Mouse (Mus musculus) liver, embryonic 13.5 days (tissue): ENCODE results near the gene Srsf5. TPM values are rescaled to one million over a fixed set of nuclear protein-coding genes. Genes with fewer than 3 reads are reported as not detected.
A peak's percentile ranks its signal among the peaks of the same experiment; 100 is the strongest.

Source experiments
- ATAC-seq: fragments of 200-750 bp; cut with Nextera tagmentation; 2 replicates; pipeline ENCODE4 v1.8.0; 2017; ENCODE audit warnings: low read depth, mild to moderate bottlenecking, moderate number of reproducible peaks, moderate library complexity
- DNase-seq: peaks from one replicate; pipeline ENCODE4 v3.0.0; 2022
- H3K27ac ChIP-seq: fragments of 300-500 bp; sonication (generic); 2 replicates; pipeline ENCODE4 v1.5.1; 2015; ENCODE audit warnings: moderate library complexity, mild to moderate bottlenecking, inconsistent platforms
- H3K27me3 ChIP-seq: fragments of 300-500 bp; sonication (generic); 2 replicates; pipeline ENCODE4 v1.6.1; 2015; ENCODE audit warnings: mild to moderate bottlenecking, inconsistent platforms
- H3K36me3 ChIP-seq: fragments of 300-500 bp; sonication (generic); 2 replicates; pipeline ENCODE4 v1.6.1; 2015; ENCODE audit warnings: mild to moderate bottlenecking, inconsistent platforms
- H3K4me1 ChIP-seq: fragments of 300-500 bp; sonication (generic); replicated peaks from 2 replicates; pipeline ENCODE4 v1.6.1; 2015; ENCODE audit warnings: inconsistent platforms
- H3K4me2 ChIP-seq: fragments of 300-500 bp; sonication (generic); 2 replicates; pipeline ENCODE4 v1.6.1; 2015; ENCODE audit warnings: inconsistent platforms, mild to moderate bottlenecking, moderate library complexity
- H3K4me3 ChIP-seq: fragments of 300-500 bp; sonication (generic); replicated peaks from 2 replicates; pipeline ENCODE4 v1.5.1; 2015; ENCODE audit warnings: mild to moderate bottlenecking, inconsistent platforms
- H3K9ac ChIP-seq: fragments of 300-500 bp; sonication (generic); 2 replicates; pipeline ENCODE4 v1.6.1; 2015; ENCODE audit warnings: mild to moderate bottlenecking, inconsistent platforms
- H3K9me3 ChIP-seq: fragments of 300-500 bp; sonication (generic); replicated peaks from 2 replicates; pipeline ENCODE4 v1.6.1; 2016; ENCODE audit warnings: inconsistent platforms
- WGBS: fragments of 180-500 bp; shearing (Covaris S2); methylation state at CpG from one replicate; pipeline ENCODE4 v1.1.7; 2015; ENCODE audit not compliant: insufficient replicate concordance; 5-methylcytosine and 5-hydroxymethylcytosine counted together
- polyA plus RNA-seq: library from polyadenylated mRNA; unstranded; fragments of >200 nt; fragmentation: Nextera tagmentation; extraction: Ambion mirVana; gene quantifications from 2 replicates; pipeline ENCODE4 v1.2.1, GENCODE M21; 2015

Gene Srsf5
- polyA plus RNA-seq, 1 experiment from 2014 or later: 313 TPM

DNA sequence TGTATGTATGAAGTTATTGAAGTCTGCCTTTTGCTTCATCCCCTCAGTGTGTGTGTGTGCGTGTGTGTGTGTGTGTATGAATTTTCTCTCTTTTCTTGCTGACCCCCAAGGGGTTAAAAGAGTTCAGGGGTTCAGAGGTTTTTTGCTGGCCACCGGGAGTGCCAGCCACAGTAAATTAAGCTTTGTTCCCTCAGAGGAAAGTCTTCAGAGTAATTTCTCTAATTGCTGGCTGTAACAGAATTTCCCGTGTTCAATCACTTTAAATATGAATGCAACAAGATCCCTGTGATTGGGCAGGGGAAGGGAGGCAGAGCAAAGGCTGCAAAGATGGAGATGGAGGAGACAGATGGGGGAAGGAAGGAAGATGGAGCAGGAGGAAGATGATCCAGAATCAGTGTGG is 26.5 kb downstream of the Srsf5 start:
- Histone ChIP-seq H3K4me3 (no peak overlapping the region), H3K9ac (no peak overlapping the region), H3K4me2 (no peak overlapping the region), H3K27ac (no peak overlapping the region), H3K27me3 (peaks cover 3% of the 10 kb centered on the region; the same call in 1 of the 2 replicates), H3K4me1 (no peaks in the 10 kb centered on the region; the same call in 1 of the 2 replicates), H3K36me3 (no peaks in the 10 kb centered on the region), H3K9me3 (no peaks in the 10 kb centered on the region)
- WGBS: 41% methylated on average over 3 of the region's 3 CpGs
- ATAC-seq: no peak
- no peak for DNase-seq

DNA sequence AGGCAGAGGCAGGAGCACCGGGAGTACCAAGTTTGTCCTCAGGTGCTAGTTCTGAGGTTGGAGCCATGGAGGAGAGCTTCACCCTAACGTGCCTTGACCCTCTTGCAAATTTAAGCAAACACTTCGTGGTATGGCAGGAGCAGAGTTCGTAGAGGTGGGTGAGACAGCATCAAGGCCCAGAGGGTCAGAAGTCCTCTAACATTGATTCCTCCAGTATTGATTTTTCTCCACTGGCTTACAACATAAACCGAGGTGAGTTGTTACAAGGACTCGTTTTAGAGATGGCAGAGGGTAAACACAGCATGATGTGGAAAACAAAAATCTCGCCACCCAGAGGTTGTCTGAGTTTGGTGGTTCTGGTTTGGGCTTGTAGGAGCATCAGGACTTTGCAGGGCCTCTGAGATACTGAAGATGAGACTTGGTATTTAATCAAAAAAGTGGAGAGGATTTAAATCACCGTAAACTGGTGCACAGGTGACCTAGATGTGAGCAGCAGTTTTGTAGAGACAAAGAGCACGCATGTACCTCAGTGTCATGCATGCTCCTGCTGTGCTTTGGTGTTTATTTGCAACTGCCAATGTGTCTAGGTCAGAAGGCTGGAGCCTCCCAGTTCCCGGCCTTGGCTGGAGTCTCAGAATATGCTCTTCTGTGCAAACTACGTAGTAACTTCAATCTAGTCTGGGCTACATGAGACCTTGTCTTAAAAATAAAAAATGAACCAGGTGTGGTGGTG is 30.8 kb downstream of the Srsf5 start:
- DNase-seq: no peak
- Histone ChIP-seq H3K4me2 (no peak overlapping the region), H3K9me3 (no peaks in the 10 kb centered on the region), H3K4me1 (no peaks in the 10 kb centered on the region), H3K9ac (no peak overlapping the region), H3K27me3 (peaks cover 3% of the 10 kb centered on the region; the same call in 1 of the 2 replicates), H3K4me3 (no peak overlapping the region), H3K27ac (peak overlapping the region; percentile 64), H3K36me3 (no peaks in the 10 kb centered on the region)
- peak; percentile 67 for ATAC-seq
- 52% methylated on average over 11 of the region's 11 CpGs for WGBS

DNA sequence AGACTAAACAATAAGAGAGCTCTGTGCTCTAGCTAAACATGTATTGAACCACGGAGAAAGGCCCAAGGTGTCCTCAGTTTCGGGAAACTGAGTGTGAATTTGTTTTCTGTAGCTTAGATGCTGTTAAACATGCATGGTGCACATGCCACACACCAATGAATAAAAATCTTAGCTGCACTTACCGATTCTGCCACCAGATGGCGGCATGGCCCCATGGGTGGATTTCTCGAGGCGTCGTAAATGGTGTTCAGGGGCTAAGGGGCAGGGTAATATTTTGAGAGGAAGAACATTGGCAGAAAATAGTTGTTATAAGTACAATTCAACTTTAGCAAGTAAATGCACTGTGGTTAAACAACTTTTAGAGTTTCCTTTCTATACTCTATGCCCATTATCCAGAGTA is 37.0 kb downstream of the Srsf5 start:
- H3K9ac ChIP-seq: no peak overlapping the region
- WGBS: 2% methylated on average over 7 of the region's 7 CpGs
- ATAC-seq: no peak
- H3K4me1 ChIP-seq: no peaks in the 10 kb centered on the region
- no peak overlapping the region for H3K27ac ChIP-seq
- no peaks in the 10 kb centered on the region for H3K36me3 ChIP-seq
- no peaks in the 10 kb centered on the region for H3K27me3 ChIP-seq
- DNase-seq: peak; percentile 27
- no peak overlapping the region for H3K4me2 ChIP-seq
- no peaks in the 10 kb centered on the region for H3K9me3 ChIP-seq
- no peak overlapping the region for H3K4me3 ChIP-seq

DNA sequence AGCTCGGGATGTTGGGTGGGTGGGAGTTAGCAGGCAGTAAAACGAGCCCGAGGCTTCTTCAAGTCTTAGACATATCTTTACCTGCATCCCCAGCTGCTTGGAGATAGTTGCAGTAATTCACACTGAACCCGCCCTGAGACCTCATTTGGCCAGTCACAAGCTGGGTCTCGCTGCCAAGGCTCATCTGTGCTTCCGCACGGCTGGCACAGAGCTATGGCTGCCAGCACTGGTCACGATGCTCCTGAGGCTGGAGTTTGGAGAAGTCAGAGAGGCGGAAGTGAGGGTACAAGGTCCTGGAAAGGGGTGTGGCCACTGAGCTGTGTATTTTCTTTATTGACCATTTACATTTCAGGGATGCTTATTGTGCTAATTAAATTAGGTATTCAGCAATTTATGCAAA is 38.4 kb downstream of the Srsf5 start:
- H3K9me3 ChIP-seq: no peaks in the 10 kb centered on the region
- no peaks in the 10 kb centered on the region for H3K4me1 ChIP-seq
- DNase-seq (no peak), ATAC-seq (no peak)
- H3K27me3 ChIP-seq: no peaks in the 10 kb centered on the region
- no peak overlapping the region for H3K4me3 ChIP-seq
- no peak overlapping the region for H3K4me2 ChIP-seq
- no peak overlapping the region for H3K9ac ChIP-seq
- whole genome bisulfite sequencing: 57% methylated on average over 9 of the region's 9 CpGs
- H3K27ac ChIP-seq: no peak overlapping the region
- no peaks in the 10 kb centered on the region for H3K36me3 ChIP-seq

DNA sequence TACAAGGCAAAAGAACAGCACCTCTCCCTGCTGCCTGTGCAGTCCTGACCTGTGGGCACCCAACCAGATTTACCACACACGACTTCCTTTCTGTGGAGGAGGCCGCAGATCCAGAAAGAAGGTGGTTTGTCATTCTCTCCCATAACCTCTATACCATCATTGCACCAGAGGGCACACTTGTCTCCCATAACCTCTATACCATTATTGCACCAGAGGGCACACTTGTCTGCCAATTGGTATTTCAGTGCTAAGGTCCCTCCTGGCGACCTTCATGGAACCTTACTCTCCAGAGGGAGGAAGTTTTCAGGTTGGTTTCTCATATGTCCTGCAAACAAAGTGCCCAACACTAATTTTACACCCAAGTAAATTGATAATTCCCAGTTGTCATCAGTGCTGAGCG is 41.3 kb downstream of the Srsf5 start:
- Histone ChIP-seq H3K4me3 (no peak overlapping the region), H3K9me3 (no peaks in the 10 kb centered on the region), H3K36me3 (no peaks in the 10 kb centered on the region), H3K27me3 (no peaks in the 10 kb centered on the region), H3K9ac (no peak overlapping the region), H3K4me2 (no peak overlapping the region), H3K4me1 (no peaks in the 10 kb centered on the region), H3K27ac (no peak overlapping the region)
- ATAC-seq (no peak), DNase-seq (no peak)
- WGBS: 61% methylated on average over 4 of the region's 4 CpGs

DNA sequence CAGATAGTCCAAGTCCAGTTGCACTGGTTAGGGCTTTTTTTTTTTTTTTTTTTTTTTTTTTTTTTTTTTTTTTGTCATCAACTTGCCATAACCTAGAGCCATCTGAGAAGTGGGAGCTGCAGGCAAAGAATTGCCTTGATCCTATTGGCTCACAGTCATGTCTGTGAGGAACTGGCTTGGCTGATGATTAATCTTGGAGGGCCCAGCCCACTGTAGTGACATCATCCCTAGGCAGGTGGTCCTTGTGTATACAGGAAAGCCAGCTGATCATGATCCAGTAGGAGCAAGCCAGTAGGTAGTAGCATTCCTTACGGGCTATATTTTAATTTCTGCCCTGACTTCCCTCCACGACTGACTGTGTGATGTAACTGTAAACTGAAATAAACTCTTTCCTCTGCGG is 43.0 kb downstream of the Srsf5 start:
- Histone ChIP-seq H3K4me1 (no peaks in the 10 kb centered on the region), H3K27me3 (no peaks in the 10 kb centered on the region), H3K36me3 (no peaks in the 10 kb centered on the region), H3K9ac (no peak overlapping the region), H3K27ac (no peak overlapping the region), H3K4me3 (no peak overlapping the region), H3K4me2 (no peak overlapping the region), H3K9me3 (no peaks in the 10 kb centered on the region)
- ATAC-seq (no peak), DNase-seq (no peak)
- WGBS: 60% methylated on average over 3 of the region's 3 CpGs

DNA sequence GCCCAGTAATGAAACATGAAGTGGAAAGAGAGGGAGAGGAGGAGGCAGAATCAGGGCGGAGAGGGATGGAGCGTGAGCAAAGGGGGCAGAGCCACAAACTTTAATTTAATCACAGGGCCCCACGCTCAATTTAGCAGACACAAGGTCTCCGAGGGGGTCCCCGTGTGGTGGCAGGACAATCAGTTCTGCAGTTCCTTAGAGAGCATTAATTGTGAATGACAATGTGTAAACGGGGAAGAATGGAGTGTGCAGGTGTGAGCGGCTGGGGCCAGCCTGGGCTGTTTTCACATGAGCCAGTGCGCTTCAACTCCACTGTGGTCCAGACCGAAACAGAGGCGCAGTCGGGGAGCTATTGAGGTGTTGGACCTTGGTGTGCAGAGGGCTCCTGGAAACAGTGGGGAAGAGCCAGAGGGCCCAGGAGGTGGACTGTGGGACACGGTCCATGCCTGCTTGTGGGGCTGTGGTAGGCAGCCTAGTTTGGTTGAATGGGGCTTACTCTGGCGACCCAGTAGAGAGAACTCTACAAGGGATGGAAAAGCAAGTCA is 45.7 kb downstream of the Srsf5 start:
- H3K4me3 ChIP-seq: no peak overlapping the region
- H3K9me3 ChIP-seq: no peaks in the 10 kb centered on the region
- H3K9ac ChIP-seq: no peak overlapping the region
- no peak overlapping the region for H3K4me2 ChIP-seq
- no peak overlapping the region for H3K27ac ChIP-seq
- 81% methylated on average over 13 of the region's 13 CpGs for WGBS
- ATAC-seq (no peak), DNase-seq (no peak)
- H3K4me1 ChIP-seq: no peaks in the 10 kb centered on the region
- H3K27me3 ChIP-seq: no peaks in the 10 kb centered on the region
- no peaks in the 10 kb centered on the region for H3K36me3 ChIP-seq

DNA sequence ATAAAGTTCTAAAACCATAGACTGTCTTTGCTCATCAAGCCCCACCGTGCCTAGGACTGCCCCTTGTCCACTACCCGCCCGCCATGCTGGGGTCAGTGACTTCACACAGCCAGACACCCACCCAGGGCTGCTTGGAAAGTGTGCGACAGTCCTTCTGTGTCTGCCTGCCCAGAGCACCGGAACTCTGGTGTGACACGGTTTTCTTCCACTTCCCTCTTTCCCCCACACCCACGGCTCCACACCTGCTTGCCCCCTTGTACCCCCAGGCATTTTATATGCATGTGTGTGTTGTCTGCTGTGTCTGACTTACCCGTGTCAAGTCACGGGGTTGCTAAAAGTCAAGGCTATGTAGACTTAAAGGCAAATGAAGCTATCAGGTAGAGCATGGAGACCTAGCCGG is 46.5 kb downstream of the Srsf5 start:
- Histone ChIP-seq H3K4me1 (no peaks in the 10 kb centered on the region), H3K4me3 (no peak overlapping the region), H3K4me2 (no peak overlapping the region), H3K36me3 (no peaks in the 10 kb centered on the region), H3K27ac (no peak overlapping the region), H3K27me3 (no peaks in the 10 kb centered on the region), H3K9ac (no peak overlapping the region), H3K9me3 (no peaks in the 10 kb centered on the region)
- DNase-seq: no peak
- 59% methylated on average over 10 of the region's 10 CpGs for WGBS
- ATAC-seq: no peak

DNA sequence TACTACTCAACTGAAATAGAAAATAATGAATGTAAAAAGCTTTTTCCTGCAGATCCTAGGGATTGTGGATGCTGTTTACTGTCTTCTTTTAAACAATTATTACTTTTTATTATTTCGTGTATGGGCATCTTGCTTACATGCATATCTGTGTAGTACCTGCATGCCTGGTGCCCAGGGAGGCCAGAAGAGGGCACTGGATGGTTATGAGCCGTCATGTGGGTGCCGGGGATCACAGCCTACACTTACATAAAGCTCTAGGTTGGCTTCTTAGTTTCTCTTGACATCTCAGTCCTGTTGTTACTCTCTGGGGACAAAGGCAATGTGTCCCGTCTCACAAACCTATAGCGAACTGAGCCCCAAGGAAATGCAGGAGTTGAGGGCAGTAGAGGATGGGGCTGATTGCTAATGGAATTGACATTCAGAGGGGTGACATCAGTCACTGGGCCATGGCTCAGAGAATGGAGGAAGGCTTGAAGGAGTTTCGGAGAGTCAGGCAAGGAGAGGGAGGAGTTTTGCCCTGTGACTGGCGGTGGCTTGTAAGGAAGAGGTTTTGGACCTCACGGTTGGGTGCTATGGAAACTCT is 47.3 kb downstream of the Srsf5 start:
- Histone ChIP-seq H3K27ac (no peak overlapping the region), H3K4me3 (no peak overlapping the region), H3K4me1 (no peaks in the 10 kb centered on the region), H3K4me2 (no peak overlapping the region), H3K9ac (no peak overlapping the region), H3K36me3 (no peaks in the 10 kb centered on the region), H3K9me3 (no peaks in the 10 kb centered on the region), H3K27me3 (peaks cover 5% of the 10 kb centered on the region; the same call in 1 of the 2 replicates)
- 69% methylated on average over 8 of the region's 8 CpGs for WGBS
- DNase-seq (no peak), ATAC-seq (no peak)

DNA sequence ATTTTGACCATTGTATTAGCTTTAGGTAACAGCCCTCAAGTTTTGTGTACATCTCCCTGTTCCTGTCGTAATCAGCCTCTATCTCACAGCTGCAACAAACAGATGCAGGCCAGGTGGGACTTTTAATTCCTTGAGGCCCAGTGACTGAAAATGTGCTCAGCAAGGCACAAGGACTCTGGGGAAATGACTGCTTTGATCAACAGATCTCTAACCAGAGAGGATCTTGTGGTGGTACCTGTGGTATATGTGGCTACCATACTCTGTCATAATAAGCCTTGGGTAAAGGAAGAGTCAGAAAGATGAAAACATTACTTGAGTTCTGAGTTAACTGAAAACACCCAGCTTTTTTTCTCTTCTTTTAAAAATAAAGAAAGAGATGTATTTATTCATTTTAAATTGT is 48.5 kb downstream of the Srsf5 start:
- 71% methylated on average over 1 of the region's 1 CpGs for WGBS
- Histone ChIP-seq H3K4me2 (no peak overlapping the region), H3K27ac (no peak overlapping the region), H3K27me3 (peaks cover 12% of the 10 kb centered on the region), H3K9me3 (no peaks in the 10 kb centered on the region), H3K4me3 (no peak overlapping the region), H3K4me1 (peaks cover 5% of the 10 kb centered on the region; the same call in 1 of the 2 replicates), H3K9ac (no peak overlapping the region), H3K36me3 (no peaks in the 10 kb centered on the region)
- no peak for DNase-seq
- no peak for ATAC-seq

DNA sequence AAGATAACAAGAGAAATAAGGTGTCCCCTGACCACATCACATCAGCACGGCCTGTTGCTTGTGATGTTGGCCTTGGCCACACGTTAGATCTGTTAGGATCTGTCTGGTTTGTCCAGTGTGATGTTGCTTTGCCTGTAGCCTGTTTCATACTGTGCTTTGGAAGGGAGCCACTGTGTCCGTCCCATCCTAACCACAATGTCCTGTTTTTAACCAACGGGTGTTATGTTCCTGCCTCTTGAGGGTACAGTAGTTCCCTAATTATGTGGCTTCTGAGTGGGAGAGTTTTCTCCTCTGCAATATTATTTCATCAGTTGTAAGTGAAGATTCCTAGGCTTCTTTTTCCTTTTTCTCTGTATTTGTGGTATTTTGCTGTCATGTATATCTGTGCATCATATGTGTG is 50.0 kb downstream of the Srsf5 start:
- no peak overlapping the region for H3K9ac ChIP-seq
- no peak for ATAC-seq
- no peak overlapping the region for H3K27ac ChIP-seq
- H3K36me3 ChIP-seq: no peaks in the 10 kb centered on the region
- H3K9me3 ChIP-seq: no peaks in the 10 kb centered on the region
- DNase-seq: no peak
- H3K27me3 ChIP-seq: peaks cover 16% of the 10 kb centered on the region
- no peak overlapping the region for H3K4me2 ChIP-seq
- H3K4me1 ChIP-seq: peaks cover 6% of the 10 kb centered on the region; the same call in 1 of the 2 replicates
- WGBS: 26% methylated on average over 4 of the region's 4 CpGs
- no peak overlapping the region for H3K4me3 ChIP-seq

DNA sequence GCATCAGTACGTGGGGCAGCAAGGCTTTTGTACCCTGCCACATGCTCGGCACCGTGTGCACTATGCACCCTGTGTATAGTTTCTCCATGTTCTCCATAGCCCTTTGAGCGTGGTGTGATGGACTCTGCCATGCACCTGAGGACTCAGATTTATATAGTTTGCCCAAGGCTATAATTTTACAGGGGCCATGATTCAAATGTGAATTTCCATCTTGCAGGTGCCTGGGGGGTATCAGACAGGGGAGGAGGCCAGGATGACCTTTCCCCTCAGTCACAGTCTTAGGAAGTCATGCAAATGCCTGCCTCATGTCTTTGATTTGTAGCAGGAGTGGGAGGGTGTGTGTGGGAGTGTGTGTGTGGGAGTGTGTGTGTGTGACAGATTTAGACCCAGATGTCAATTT is 52.3 kb downstream of the Srsf5 start:
- ATAC-seq: no peak
- DNase-seq: no peak
- Histone ChIP-seq H3K36me3 (no peaks in the 10 kb centered on the region), H3K4me3 (no peak overlapping the region), H3K27me3 (peaks cover 16% of the 10 kb centered on the region), H3K9me3 (no peaks in the 10 kb centered on the region), H3K4me1 (peaks cover 6% of the 10 kb centered on the region; the same call in 1 of the 2 replicates), H3K27ac (no peak overlapping the region), H3K4me2 (no peak overlapping the region), H3K9ac (no peak overlapping the region)
- 73% methylated on average over 4 of the region's 4 CpGs for WGBS
